ENCODE assay signal across 23 mouse cellular contexts in the genomic region with DNA sequence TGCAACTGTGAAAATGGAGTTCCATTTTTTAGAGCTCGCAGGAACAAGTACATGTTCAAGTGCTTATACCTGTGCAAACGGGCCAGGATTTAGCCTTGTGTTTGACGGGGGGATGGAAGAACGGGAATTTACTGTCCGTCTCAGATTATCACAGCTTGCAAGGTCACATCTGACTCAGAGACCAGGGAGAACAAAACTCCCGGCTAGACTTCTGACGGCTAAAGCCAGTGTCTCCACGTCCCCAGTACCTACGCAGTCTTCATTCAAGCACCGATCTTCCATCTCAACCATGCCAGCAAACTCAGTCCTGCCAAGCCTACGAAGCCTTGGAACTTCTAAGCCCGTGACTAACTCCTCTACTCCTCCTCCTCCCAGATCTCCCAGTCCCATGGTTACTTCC.
DNase-seq lines count a peak whose midpoint lies in the region; ATAC-seq and TF ChIP-seq lines count a peak whose summit lies in the region.
"Had no signal": no experiment of that assay in that cellular context is flagged by ENCODE, and none has a peak within 500 bp of the region (broad histone marks: within the 10 kb centered on the region; RNA-seq: fewer than 3 reads in every experiment).

No protein-coding gene starts in this region.

- no peak overlapping the region for H3K9ac ChIP-seq in forebrain, postnatal 0 days
- H3K9ac ChIP-seq: heart, embryonic 15.5 days; hindbrain, embryonic 15.5 days; limb, embryonic 13.5 days; liver, embryonic 12.5 days; neural tube, embryonic 15.5 days had no signal

- no peak for TF ChIP-seq CTCF in forebrain, postnatal 0 days (IDR thresholded peaks at IDR 0.05; ENCODE audit: low read depth)

- 87% methylated on average over 12 of the region's 12 CpGs for WGBS in heart, embryonic 10.5 days
- WGBS in forebrain, postnatal 0 days = 78% methylated on average over 12 of the region's 12 CpGs

- no peaks in the 10 kb centered on the region for H3K4me1 ChIP-seq in heart, embryonic 10.5 days
- H3K4me1 ChIP-seq in forebrain, postnatal 0 days (ENCODE audit: insufficient read depth) = no peaks in the 10 kb centered on the region; the same call in 1 of the 2 replicates
- H3K4me1 ChIP-seq: embryonic facial prominence, embryonic 10.5 days; heart, embryonic 15.5 days; limb, embryonic 13.5 days; liver, embryonic 12.5 days; neural tube, embryonic 15.5 days had no signal

- H3K4me2 ChIP-seq in forebrain, postnatal 0 days (ENCODE audit: low read depth) = peak overlapping the region; percentile 3; the same call in 1 of the 2 replicates
- H3K4me2 ChIP-seq: heart, embryonic 15.5 days; hindbrain, embryonic 15.5 days; limb, embryonic 13.5 days; liver, embryonic 12.5 days; neural tube, embryonic 15.5 days had no signal

- no peak for ATAC-seq in forebrain, postnatal 0 days
- ATAC-seq: CD4-positive, CD25-positive, alpha-beta regulatory T cell, adult 4 months; liver, embryonic 12.5 days had no signal

- no peaks in the 10 kb centered on the region for H3K9me3 ChIP-seq in heart, embryonic 10.5 days
- no peaks in the 10 kb centered on the region for H3K9me3 ChIP-seq in forebrain, postnatal 0 days (ENCODE audit: low read length)
- H3K9me3 ChIP-seq: heart, embryonic 15.5 days; limb, embryonic 13.5 days; liver, embryonic 12.5 days; neural tube, embryonic 15.5 days had no signal

- no peaks in the 10 kb centered on the region for H3K27me3 ChIP-seq in heart, embryonic 10.5 days (ENCODE audit: insufficient read depth, poor library complexity, severe bottlenecking)
- H3K27me3 ChIP-seq in forebrain, postnatal 0 days (ENCODE audit: insufficient read depth, low read length) = no peaks in the 10 kb centered on the region
- H3K27me3 ChIP-seq: heart, embryonic 15.5 days; hindbrain, embryonic 15.5 days; limb, embryonic 13.5 days; liver, embryonic 12.5 days; neural tube, embryonic 15.5 days had no signal

- no peak overlapping the region for H3K27ac ChIP-seq in heart, embryonic 10.5 days
- no peak overlapping the region for H3K27ac ChIP-seq in forebrain, postnatal 0 days (ENCODE audit: low read depth, low read length)
- H3K27ac ChIP-seq: embryonic facial prominence, embryonic 10.5 days; heart, embryonic 15.5 days; hindbrain, embryonic 15.5 days; limb, embryonic 13.5 days; liver, embryonic 12.5 days; neural tube, embryonic 15.5 days had no signal

- H3K4me3 ChIP-seq in heart, embryonic 10.5 days = no peak overlapping the region
- no peak overlapping the region for H3K4me3 ChIP-seq in forebrain, postnatal 0 days (ENCODE audit: low read depth, low read length)
- H3K4me3 ChIP-seq: embryonic facial prominence, embryonic 10.5 days; heart, embryonic 15.5 days; hindbrain, embryonic 15.5 days; limb, embryonic 13.5 days; liver, embryonic 12.5 days; neural tube, embryonic 15.5 days had no signal

- H3K36me3 ChIP-seq in heart, embryonic 10.5 days = no peaks in the 10 kb centered on the region
- H3K36me3 ChIP-seq in forebrain, postnatal 0 days (ENCODE audit: insufficient read depth) = no peaks in the 10 kb centered on the region
- H3K36me3 ChIP-seq: embryonic facial prominence, embryonic 10.5 days; heart, embryonic 15.5 days; hindbrain, embryonic 15.5 days; limb, embryonic 13.5 days; liver, embryonic 12.5 days; neural tube, embryonic 15.5 days had no signal

- DNase-seq in heart, adult 11 months = peak; percentile 27
- no peak for DNase-seq in heart, embryonic 10.5 days (ENCODE audit: low spot score)
- DNase-seq in adrenal gland, adult 2 months = peak; percentile 72
- peak; percentile 56 to 59 for DNase-seq in adrenal gland, postnatal 36 days
- DNase-seq in forebrain, postnatal 0 days = no peak
- no peak for DNase-seq in layer of hippocampus, adult 8-10 months (ENCODE audit: low spot score in 2 of 2)
- DNase-seq in layer of hippocampus, postnatal 25 days (ENCODE audit: extremely low spot score in 1 of 2, low spot score in 1 of 2) = no peak
- DNase-seq: cerebellum, adult 11 months; cerebellum, postnatal 10 days; gastrocnemius, postnatal 25 days; heart, postnatal 36 days; kidney, postnatal 25 days; lung, adult 18-20 months; lung, postnatal 14 days; thymus, adult 2 months; thymus, postnatal 4 days had no signal

Comparison
In these comparisons a context has a peak if more than half of its experiments do, and no peak if none do; other contexts are left out.
1. DNase-seq: peak in heart, adult 11 months (single experiment), adrenal gland, adult 2 months (single experiment) and adrenal gland, postnatal 36 days (2 of 2); none in heart, embryonic 10.5 days (single experiment), forebrain, postnatal 0 days (single experiment), layer of hippocampus, adult 8-10 months (0 of 2) and layer of hippocampus, postnatal 25 days (0 of 2).